Mouse (Mus musculus): ENCODE data around the gene Bag6.
A peak's percentile ranks its signal among the peaks of the same experiment; 100 is the strongest.
"Not testable (repeated sequence)": the region's sequence is repeated elsewhere in the genome, so short reads cannot be mapped to it uniquely, and the experiment has no call there.

Bag6 gene

GRCm38 (mm10) chr17:35111774-35112173 lies 23.2 kb upstream of the Bag6 start:
- DNase-seq (ENCODE audit: extremely low read depth, low read depth) = no peak

- DNase-seq (ENCODE audit: extremely low read depth, low read depth) = peak; percentile 17
Measured at GRCm38 (mm10) chr17:35115046-35116019, 19.6 kb upstream of the Bag6 start, which contains the start of gene Ly6g5b. TSS of gene Ly6g5b (minus strand) at chr17:35115428.

GRCm38 (mm10) chr17:35120745-35121142 lies 14.2 kb upstream of the Bag6 start:
- no peak for DNase-seq (ENCODE audit: extremely low read depth, low read depth)

GRCm38 (mm10) chr17:35121143-35121799 lies 13.7 kb upstream of the Bag6 start, which contains the start of gene Gpank1:
TSS of gene Gpank1 (plus strand) at chr17:35121455.
- DNase-seq (ENCODE audit: extremely low read depth, low read depth) = peak; percentile 87

GRCm38 (mm10) chr17:35121871-35122303 lies 13.1 kb upstream of the Bag6 start, which contains the start of gene Csnk2b:
TSS of gene Csnk2b (minus strand) at chr17:35122053.
- peak; percentile 25 for DNase-seq (ENCODE audit: extremely low read depth, low read depth)

GRCm38 (mm10) chr17:35123287-35123686 lies 11.7 kb upstream of the Bag6 start:
- not testable (repeated sequence) for DNase-seq (ENCODE audit: extremely low read depth, low read depth)

- DNase-seq (ENCODE audit: extremely low read depth, low read depth) = not testable (repeated sequence)
Measured at GRCm38 (mm10) chr17:35124261-35124896, 10.6 kb upstream of the Bag6 start.

GRCm38 (mm10) chr17:35125081-35125480 lies 9.9 kb upstream of the Bag6 start:
- DNase-seq (ENCODE audit: extremely low read depth, low read depth) = no peak

- DNase-seq (ENCODE audit: extremely low read depth, low read depth) = no peak
Measured at GRCm38 (mm10) chr17:35125578-35125977, 9.4 kb upstream of the Bag6 start.

GRCm38 (mm10) chr17:35126206-35126611 lies 8.8 kb upstream of the Bag6 start, which contains the start of gene D17H6S53E:
TSS of gene D17H6S53E (plus strand) at chr17:35126373.
- DNase-seq (ENCODE audit: extremely low read depth, low read depth) = no peak

- no peak for DNase-seq (ENCODE audit: extremely low read depth, low read depth)
Measured at GRCm38 (mm10) chr17:35127017-35127416, 8.0 kb upstream of the Bag6 start.

- no peak for DNase-seq (ENCODE audit: extremely low read depth, low read depth)
Measured at GRCm38 (mm10) chr17:35128996-35129395, 6.0 kb upstream of the Bag6 start.

GRCm38 (mm10) chr17:35131038-35131437 lies 3.9 kb upstream of the Bag6 start:
- no peak for DNase-seq (ENCODE audit: extremely low read depth, low read depth)

- DNase-seq (ENCODE audit: extremely low read depth, low read depth) = no peak
Measured at GRCm38 (mm10) chr17:35131500-35132173, 3.3 kb upstream of the Bag6 start, which contains the start of gene Apom. TSS of gene Apom (minus strand) at chr17:35132050.

GRCm38 (mm10) chr17:35132174-35132560 lies 2.8 kb upstream of the Bag6 start:
- DNase-seq (ENCODE audit: extremely low read depth, low read depth) = no peak

- DNase-seq (ENCODE audit: extremely low read depth, low read depth) = no peak
Measured at GRCm38 (mm10) chr17:35133517-35133916, 1.5 kb upstream of the Bag6 start.

GRCm38 (mm10) chr17:35135591-35136320 lies 778 bp downstream of the Bag6 start:
- DNase-seq (ENCODE audit: extremely low read depth, low read depth) = peak; percentile 27

GRCm38 (mm10) chr17:35139269-35139668 lies 4.3 kb downstream of the Bag6 start:
- no peak for DNase-seq (ENCODE audit: extremely low read depth, low read depth)

- no peak for DNase-seq (ENCODE audit: extremely low read depth, low read depth)
Measured at GRCm38 (mm10) chr17:35140490-35140996, 5.6 kb downstream of the Bag6 start.

GRCm38 (mm10) chr17:35141971-35142370 lies 7.0 kb downstream of the Bag6 start:
- no peak for DNase-seq (ENCODE audit: extremely low read depth, low read depth)

Measured in MEL-GATA-1-ER (cell line).